Mouse (Mus musculus): ENCODE data around the gene Odc1.

- no peak for TF ChIP-seq CTCF (IDR thresholded peaks at IDR 0.05; ENCODE audit: insufficient read depth, low read depth, low read length)
- TF ChIP-seq POLR2A (IDR thresholded peaks at IDR 0.05; ENCODE audit: insufficient read depth, low read depth, low read length) = no peak
These were observed 24.0 kb downstream of the Odc1 start for GRCm38 (mm10) chr12:17568564-17568963.

All from olfactory bulb, adult 2 months (tissue).